Mouse (Mus musculus): Measurements from ENCODE around the gene Casc1.

DNA sequence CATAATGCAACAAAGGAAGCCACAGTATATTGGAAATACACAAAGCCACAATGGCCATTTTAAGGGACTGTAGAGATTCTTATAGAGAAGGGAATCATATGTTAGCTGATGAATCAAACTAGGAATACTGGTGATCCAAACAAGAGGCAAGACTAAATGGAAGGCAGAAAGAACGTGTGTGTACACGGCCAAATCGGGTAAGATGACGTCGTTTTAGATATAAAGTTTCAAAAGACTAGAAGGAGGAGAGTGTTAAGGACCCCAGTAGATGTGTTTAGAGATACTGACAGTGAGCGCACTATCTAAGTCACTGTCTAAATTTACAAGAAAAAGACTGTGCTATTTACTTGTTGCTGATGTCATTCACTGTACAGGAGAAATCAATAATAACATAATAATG is 13.4 kb upstream of the Casc1 start:
- TF ChIP-seq POLR2A (IDR thresholded peaks at IDR 0.05; ENCODE audit: borderline replicate concordance, low read depth, low read length) = no peak
- no peak for TF ChIP-seq CTCF (IDR thresholded peaks at IDR 0.05; ENCODE audit: low read depth, low read length)
